Mouse (Mus musculus) 3T3-L1 (cell line): ENCODE data around the gene Cabin1.
A peak's percentile ranks its signal among the peaks of the same experiment; 100 is the strongest.

ENCODE experiments used
- DNase-seq: peaks from one replicate; pipeline ENCODE4 v3.0.0-alpha.2; 2015; ENCODE audit warnings: low read depth, low spot score

Cabin1 gene

DNA sequence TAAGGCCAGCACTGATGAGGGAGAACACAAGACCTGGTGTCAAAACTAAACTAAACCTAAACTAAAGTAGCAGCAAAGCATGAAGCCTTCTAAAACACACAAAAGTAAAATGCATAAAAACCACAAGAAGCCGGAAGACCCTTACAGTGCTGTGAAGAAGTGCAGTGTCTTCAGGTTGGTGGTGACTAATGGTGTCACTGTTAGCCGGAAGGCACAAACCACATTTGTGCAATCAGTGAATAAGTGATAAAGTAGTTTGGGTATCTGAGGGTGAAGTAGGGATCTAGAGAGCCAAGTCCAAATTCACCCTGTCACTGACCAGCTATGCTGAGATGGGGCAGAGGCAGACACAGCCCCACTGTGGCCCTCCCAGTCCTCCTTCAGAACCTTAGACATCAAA, 61.6 kb downstream of the Cabin1 start:
- no peak for DNase-seq

DNA sequence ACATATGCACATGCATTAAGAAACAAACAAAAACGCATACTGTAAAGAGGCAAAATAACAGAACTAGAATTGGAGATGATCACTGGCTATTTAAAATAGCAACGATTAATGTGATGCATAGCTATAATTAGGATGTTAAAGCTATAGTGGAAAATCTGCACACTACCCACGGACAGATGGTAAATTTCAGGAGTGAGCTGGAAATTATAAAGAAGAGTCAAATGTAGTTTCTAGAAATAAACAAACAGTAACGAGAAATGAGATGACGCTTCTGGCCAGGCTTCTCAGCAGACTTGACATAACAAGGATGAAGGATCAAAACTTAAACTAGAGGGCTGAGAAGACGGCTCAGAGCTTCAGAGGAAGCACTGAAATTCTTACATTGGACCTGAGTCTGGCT, 62.9 kb downstream of the Cabin1 start:
- DNase-seq = no peak

DNA sequence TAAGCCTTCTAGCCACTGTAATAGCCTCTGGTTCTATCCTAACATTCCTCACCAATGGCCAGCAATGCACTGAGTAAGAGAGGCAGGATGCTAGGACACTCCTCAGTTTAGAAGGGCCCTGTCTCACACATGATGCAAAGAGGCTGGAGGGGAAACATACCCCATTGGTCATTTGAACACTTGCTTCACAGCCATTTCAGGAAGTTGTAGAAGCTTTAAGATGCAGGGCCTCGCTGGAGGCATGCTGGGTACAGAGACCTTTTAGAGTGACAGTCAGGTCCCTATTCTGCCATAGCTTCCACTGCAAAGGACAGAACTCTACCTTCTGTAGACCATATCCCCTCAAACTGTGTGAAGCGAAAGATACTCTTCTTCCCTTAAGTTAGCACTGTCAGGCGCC, 66.4 kb downstream of the Cabin1 start:
- no peak for DNase-seq

DNA sequence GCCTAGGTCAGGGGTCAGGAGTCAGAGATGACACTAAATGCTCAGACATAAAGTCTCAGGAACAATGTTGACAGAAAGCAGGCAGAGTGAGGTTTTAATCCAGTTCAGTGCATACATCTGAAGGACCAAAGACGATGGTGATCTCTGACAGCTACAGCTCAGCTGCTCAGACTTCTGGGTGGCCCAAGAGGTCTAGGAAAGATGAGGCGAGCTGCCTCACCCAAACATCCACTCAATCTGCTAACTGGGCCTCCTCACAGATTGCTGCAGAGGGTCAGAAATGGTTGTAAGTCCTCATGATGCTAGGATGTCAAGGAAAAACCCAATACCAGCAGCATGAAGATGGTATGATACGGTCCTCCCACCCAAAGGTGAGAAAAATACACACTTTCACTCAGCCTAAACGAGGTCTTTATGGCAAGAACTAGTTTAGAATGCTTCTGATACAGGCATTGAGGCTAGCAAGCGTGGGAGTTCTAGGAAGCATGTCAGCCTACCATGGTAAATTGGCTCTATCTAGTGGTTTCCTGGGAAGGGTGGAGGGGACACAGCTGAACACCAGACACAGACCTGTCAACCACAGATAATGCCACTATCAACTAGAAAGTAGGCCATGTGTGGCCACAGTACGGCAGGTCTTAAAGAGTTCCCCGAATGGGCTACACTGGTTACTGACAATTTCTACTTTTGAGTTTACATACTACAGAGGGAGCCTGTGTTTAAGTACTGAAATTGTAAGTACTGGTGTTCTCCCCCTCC, 67.4 kb downstream of the Cabin1 start:
- no peak for DNase-seq

DNA sequence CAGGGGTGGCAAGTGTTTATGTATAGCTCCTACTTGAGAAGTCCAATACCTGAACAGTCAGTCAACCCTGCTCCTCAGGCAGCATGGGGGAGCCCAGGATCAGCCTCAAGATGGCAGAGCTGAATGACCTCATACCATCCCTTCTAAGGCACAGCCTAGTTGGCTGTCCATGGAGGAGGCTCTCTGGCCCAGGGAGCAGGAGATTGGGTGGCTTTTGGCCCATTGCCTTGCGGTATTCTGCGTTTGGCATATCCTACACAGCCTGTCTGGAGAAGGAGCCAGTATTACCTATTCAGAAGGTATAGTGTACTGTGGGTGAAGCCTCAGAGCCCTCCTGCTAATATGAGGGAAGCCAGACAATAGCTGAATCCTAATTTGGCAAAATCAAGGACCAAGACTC, 68.6 kb downstream of the Cabin1 start:
- no peak for DNase-seq

DNA sequence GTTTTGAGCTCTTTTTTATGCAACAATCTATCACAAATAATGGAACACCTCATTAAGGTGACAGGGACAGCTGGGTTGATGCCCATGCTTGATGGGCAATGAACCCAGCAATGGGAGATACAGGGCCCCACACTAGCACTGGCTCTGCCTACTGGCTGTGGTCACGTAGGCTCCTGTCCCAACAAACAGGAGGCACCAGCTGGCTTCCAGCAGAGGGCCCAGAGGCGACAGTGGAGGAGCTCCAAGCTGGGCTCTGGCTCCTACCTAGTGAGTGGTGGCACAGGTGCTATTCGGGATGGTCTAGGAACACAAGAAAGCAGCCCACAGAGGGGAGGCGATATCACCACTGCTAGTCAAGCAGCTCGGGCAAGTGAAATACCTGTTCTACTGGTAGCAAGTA, 69.1 kb downstream of the Cabin1 start:
- no peak for DNase-seq

DNA sequence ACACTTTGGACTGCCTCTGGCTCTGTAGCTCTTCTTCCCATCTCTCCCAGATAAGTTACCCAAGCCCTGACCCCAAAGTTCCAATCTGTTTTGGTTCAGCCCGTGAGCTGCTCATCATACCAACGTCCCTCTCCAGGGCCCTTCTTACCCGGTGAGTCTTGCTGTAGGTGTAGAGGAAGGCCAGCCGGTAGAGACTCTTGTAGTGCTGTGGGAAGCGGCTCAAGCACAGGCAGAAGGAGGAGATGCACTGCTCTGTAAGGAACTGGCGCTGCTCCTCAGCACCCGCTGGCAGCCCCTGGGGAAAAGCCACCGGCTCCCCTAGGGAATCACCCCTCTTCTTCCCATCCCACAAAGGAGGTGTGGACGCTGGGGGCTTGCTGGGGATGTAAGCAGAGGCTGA, 69.6 kb downstream of the Cabin1 start:
- DNase-seq = no peak

DNA sequence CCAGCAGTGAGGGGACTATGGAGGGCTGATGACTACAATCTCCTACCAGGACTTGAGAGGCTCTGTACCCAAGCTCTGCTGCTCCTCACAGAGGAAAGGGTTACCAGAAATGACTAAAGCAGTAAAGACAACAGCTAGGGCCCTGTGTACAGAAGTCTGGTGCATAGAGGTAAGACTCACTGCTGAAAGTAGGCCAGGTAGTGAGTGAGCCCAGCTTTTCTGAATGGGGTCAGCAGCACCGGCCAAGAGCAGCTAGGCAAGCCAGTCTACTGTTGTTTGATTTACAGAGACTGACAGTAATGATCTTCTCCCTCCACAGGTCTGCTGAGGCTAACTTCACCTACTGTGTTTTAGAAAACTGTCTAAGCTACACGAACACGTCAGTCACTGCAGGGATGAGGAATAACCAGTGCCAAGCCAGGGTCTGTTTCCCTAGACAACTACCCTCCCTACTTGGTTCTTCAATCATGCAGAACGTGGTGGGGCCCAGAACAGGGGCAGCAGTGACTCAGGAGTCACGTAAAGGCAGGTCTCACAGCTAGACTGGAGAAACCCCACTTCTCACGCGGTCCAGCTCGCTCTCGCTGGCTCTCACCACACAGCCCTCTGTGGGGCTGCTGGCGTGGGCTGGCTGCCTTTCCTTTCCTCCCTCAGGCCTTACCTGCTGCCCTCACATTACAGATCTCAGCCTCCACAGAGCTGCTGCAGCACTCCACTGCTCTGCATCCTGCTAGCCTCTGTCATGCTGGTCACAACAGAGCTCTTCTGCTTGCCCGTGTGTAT, 70.5 kb downstream of the Cabin1 start:
- DNase-seq = no peak

DNA sequence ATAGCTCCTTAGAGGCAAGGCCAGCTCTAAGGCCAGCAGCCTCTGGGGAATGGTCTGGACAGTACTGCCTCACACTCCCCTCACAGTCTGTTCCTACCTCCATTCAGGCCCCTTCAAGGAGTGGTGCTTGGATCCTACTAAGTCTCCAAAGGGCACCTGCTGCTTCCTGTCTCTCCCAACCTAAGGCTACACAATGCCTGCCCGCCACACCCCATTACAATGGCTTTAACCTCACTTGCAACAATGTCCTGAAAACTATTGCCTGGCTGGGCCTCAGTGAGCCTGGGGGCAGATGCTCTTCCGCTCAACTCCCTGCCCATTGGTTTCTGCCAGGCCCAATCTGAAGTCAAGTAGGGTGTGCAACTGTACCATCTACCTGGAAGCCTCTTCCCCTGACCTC, 75.5 kb downstream of the Cabin1 start:
- DNase-seq = no peak

DNA sequence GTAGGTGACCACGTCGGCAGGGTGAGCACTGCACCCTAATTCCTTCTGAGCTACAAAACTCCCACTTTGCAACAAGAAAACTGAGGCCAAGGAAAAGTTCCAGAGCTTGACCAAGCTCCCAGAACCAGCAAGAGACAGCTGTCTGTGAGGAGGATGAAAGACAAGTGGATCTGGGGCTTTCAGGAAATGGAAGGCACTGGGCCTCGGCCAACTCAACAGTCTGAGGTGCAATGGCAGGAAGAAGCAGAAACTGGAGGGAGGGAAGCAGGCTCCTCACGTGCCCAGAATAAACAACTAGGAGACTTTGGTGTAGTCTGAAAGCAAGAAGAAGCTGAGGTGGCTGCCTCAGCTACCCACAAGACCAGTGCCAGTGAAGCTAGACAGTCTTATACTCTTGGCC, 77.4 kb downstream of the Cabin1 start:
- DNase-seq = no peak

DNA sequence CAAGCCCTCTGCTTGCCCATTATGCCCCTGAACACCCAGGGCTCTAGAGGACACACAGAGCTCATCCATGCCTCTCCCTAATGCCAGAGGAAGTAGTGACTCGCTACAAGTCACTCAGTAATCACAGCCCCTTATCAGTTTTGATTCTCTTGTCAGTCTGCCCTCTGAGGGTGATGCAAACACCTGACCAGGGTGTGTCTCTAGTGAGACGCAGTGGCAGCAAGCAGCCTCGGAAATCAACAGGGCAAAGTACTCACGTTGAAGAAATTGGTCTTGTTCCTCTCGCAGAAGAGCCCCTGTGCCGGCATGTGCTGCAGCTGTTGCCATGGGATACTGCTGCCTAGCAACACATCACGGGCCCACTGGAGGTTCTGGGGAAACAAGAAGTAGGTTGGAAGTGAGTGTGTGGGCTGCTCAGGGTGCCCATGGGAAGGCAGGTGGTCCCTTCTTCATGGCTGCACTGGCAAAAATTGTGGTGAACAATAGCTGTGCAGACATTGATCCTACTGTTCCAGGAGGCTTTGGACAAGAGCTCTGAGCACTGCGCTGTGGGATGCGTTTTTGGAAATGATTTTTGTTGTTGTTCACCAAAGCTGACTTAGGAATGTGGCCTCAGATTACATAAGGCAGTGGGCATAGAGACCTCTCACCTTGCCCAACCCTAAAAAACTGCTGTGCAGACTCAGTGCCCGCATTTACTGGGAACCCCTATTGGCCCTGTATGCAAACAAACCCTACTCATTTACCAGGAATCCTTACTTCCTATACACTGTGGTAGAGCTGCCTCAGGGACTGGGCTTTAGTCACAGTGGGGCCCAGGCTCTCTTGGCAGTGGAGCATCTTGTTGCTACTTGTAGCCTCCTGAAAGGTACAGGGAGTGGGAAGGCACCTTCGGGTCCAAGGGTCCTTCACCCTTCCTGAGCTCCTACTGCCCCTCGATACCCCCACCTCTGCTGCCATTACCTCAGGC, 79.8 kb downstream of the Cabin1 start:
- DNase-seq = no peak

DNA sequence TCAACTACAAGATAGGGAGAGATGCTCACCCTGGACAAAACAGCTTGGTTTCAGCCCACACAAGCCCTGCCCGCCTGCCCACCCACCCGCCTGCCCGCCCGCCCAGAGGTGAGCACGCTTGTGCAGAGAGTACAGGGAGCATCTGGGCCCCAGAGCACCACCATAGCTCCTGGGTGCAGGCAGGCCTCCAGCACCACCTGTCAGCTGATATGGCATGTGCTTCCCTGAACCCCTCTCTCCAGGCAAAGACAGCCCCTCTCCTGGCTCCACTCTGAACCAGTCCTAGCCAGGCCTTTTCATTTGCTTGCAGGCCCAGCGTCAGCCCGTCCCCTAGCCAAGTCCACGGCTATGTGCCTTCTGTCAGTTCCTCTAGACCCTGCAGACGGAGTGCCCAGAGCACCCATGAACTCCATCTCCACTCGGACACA, 83.6 kb downstream of the Cabin1 start:
- DNase-seq = no peak

DNA sequence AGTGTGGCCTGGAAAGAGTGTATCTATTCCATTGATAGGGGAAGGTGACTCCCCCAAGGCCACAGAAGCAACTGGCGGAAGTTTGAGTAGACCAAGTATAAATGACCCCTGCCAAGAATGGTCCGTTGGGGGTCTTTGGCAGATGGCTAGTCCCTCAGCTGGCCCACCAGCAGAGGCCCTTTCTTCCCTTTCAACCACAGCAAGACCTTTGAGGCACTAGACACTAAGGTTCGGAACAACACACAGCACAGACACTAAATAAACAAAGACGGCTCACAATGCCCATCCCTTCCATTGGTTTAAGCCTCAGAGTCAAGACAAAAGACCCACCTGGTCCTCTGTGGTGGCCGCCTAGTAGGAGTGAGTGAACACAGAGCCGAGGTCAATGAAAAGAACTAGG, 84.9 kb downstream of the Cabin1 start:
- no peak for DNase-seq

DNA sequence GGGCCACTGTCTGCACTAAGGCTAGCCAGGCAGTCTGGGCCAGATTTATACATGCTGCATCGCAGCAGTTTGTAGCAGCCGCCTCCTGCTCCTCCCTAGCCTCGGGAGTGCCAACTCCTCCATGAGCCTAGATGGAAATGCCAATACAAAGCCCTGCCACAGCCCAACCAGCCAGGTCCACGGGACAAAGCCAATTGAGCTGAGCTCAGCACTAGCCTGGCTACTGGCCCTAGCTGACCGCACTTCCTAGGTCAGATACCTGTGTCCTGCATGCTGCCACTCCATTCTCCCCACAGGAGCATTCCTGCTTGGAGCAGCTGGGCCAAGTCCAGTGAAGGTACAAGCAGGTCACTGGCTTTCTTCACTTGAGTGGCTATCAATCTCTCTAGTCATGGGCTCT, 86.2 kb downstream of the Cabin1 start:
- no peak for DNase-seq

DNA sequence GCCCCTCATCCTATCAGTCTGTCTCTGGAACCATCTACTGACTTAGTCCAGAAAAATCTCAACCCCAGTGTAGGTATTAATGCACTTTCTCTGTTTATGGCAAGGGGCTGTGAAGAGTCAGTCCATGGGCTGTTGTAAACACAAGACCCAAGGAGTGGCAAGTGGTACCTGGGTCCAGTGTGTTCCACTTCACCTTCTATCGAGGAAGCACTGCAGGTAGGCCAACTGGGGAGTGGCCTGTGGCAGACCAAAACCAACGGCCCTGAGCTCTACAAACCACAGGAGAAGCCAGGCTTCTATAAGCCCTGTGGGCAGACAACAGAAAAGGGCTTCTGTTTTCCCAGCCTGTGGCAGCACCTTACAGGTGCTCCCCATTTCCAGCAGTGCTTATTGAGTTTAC, 86.6 kb downstream of the Cabin1 start:
- no peak for DNase-seq

DNA sequence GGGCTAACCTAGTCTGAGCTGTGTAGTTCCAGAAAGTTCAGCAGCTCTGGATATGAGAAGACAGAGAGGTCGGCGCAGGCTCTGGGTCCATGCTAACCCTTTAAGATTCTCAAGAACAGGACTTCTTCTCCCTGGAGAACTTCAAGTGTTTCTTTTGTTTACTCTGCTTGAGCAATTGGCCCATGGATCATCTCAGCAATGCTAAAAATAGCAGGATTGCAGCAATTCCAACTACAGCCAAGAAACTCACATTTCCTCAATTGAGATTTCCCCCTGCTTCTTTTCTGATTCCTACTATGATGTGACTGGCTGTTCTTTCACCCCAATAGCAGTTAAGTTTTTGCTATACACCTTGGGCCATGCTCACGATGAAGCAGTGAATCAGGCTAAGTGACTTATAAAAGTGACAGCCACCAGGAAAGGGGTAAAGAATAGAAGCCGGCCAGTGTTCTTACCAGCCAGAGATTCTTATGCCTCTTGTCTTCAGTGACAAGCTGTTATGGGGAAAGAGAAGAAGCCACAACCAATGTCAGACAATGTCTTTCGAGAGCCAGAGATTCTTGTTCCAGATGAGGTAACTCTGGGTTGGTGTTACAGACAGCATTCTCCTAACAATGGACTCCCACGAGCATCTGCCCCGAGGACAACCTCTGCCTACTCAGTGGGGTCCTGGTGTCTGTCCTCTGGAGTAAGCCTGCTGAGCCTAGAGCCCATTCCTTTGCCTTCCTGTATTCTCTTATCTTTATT, 87.1 kb downstream of the Cabin1 start:
- DNase-seq = peak; percentile 56

DNA sequence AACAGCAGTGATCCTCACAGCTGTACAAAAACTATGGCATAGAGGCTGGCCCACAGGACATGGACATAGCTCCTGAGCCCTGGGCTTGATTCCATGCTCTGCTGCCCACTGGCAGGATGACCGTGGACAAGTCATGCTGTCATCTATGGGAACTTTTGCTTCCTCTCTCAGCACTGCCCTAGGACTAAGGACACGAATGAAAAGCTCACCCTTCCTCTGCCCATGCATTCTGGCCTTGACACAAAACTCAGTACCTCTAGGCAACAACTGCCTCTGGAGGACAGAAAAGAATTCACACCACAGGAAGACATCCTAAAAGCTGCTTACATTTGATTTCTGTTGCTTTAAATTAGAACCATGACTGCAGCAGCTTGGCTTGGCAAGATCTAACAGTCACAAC, 87.9 kb downstream of the Cabin1 start:
- peak; percentile 7 for DNase-seq

DNA sequence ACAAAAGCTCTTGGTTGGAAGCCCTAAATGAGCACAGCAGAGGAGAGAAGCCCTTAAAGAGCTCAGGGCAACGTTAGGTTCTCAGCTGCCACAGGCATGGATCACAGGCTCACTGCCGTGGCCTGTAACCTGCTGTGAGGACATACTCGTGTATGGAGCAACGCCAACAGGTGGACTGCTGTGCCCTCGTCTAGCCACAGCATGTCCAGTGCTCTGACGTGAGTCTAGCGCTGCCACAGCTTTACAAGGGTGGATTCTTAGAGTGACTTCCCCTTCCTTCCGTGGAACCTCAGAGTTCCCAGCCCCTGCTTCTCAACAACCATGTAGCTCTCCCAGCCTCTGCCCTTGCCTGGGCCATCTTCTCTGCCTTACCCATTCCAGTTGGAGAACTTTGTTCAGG, 88.5 kb downstream of the Cabin1 start:
- DNase-seq = no peak

DNA sequence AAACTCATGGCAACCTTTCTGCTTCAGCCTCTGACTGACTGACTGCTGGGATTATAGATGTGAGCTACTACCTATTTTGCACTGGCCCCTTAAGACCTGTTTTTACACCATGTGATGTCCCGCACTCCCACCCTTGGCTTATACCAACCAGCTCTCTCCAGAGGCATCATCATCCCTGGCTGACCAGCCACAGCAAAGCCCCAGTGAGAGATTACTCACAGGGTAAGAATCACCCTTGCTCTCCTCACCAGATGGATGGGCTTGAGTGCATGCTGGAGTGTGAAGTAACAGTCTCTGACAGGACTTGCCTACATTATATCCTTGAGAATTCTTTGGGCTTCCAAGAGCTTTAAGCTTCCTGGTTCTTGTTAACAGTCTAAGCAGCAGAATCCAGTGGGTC, 94.2 kb downstream of the Cabin1 start:
- peak; percentile 9 for DNase-seq

DNA sequence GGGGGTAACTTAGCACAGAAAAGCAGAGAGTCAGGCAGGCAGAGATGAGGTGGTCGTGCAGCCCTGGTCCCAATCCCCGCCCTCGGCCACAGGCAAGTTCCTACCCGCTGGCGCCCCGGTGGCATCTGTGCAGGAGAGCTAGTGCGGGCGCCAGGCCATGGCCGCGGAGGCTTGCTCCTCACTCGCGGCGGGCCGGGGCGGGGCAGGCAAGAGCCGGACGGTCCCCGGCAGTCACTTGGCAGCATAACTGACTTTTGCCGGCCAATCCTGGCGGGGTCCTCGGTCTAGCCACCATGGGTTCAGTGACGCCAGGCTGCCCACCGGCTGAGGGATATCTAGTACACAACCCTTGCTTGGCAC, 96.2 kb downstream of the Cabin1 start:
- peak; percentile 55 for DNase-seq

DNA sequence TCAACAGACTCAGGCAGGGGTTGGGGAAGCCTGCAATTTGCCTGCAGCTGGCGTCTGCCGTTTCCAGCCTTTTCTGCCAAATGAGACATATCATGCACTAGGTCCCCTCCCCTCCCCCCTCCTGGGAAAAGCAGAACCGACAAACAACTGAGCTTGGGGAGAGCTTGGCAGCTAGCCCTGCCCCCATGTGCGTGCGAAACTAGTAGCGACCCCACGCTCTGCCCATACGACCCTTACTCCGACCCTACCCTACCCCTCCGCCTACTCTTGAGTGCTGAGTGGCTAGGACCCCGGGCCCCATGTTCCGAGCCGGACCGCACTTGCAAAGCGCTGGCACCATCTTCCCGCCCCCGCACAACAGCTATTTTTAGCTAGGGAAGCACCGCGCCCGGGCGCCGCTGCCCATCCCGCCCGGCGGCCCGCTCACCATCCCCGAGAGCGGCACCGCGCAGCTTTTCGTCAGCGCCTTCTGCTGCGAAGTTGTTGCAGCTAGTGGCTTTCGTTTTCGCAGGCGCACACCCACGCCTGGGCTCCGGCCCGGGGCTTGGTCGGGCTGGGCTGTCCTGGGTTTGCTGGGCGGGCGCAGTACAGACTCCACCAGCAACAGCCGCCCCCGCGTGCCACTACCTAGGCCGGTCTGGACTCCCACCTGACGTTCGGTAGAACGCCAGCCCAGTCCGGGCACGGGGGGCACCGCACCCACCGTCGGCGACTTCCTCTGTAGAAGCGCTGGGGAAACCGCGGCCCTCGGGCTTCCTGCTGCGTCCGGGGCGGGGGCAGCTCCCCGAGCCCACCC, 96.8 kb downstream of the Cabin1 start:
- peak; percentile 69 for DNase-seq
